Mouse (Mus musculus): ENCODE measurements around the gene Dync1li2. TPM values are rescaled to one million over a fixed set of nuclear protein-coding genes. Genes with fewer than 3 reads are reported as not detected.

The Dync1li2 gene
- total RNA-seq, 2 experiments from 2014 or later, result 258 to 289 TPM

DNA sequence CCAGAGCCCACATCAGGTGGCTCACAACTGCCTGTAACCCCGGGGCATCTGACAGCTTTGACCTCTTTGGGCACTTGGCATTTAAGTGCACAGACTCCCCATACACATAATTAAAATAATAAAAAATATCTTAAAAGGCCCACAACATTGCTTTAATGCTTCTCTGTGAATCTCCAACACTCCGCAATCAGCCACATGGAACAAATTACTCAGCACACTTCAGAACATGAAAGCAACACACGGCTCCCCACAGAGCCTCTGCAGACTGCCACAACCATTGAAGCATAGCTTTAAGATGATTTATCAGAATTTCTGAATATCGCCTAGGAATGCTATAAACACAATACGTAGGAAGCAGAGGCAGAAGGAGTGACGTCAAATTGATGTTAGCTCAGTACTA lies 26.8 kb downstream of the Dync1li2 start:
- DNase-seq (ENCODE audit: low spot score in 2 of 2), result no peak

DNA sequence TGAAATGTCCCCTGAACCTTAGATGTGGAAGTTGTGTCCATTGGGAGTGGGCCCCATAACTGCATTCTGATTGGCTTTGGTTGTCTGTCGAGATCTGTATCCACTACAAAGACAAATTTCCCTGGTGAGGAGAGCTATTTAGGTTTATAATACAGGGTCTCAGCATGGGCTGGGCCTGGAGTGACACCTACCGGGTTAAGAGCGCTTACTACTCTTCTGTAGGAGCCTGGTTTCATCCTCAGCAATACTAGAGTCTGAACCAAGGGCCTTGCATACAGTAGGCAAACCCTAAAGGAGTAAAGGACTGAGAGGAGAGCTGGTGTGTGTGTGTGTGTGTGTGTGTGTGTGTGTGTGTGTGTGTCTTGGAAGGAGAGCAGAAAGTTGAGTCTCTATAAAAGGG lies 28.6 kb downstream of the Dync1li2 start:
- DNase-seq (ENCODE audit: low spot score in 2 of 2), result no peak

DNA sequence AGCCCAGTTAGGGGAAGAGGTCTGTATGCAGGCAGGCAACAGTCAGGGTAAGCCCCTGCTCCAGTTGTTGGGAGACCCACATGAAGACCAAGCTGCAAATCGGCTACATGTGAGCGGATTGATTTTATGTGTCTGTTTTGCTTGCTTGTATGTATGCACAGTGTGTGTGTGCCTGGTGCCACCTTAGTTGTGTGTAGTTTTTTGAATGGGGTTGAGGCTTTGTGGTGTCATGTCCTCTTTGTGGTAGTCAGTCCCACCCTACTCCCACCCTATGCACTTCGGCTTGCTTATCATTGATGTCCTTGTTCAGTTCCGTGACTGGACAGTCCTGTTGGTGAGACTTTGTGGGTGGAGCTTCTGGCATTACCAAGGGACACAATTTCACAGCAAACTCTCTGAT lies 29.1 kb downstream of the Dync1li2 start:
- no peak for DNase-seq (ENCODE audit: low spot score in 2 of 2)

DNA sequence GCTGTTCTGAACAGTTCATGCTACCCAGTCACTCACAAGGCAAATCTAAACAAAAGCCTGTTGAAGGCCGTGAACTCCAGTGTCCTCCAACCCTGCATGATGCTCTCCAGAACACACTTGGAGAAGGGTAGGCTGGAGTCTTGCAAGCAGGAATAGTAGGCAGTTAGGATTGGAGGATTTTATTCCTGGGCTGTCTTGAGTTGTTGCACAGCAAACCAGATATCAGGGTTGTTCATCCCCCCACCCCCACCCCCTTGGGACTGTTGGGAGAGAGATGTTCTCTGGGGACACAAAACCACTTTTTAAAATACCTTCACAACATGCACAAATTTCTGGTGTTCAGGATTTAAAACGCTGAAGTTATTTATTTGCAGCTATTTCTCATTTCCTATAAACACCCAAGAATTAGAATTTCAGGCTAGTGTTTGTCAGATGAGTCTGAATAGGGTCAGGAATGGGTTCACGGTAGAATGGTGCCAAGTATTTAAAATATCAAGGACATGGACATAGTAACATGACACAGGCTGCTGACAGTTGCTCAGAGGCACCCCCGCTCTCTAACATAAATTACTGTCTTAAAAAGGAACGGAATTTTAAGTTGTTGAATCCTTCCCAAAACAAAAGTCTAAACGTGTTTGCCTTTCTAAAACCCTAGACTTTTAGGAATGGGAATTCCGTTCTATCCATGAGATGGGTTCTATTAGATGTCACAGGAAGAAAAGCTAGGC lies 29.9 kb downstream of the Dync1li2 start:
- DNase-seq (ENCODE audit: low spot score in 2 of 2), result no peak

DNA sequence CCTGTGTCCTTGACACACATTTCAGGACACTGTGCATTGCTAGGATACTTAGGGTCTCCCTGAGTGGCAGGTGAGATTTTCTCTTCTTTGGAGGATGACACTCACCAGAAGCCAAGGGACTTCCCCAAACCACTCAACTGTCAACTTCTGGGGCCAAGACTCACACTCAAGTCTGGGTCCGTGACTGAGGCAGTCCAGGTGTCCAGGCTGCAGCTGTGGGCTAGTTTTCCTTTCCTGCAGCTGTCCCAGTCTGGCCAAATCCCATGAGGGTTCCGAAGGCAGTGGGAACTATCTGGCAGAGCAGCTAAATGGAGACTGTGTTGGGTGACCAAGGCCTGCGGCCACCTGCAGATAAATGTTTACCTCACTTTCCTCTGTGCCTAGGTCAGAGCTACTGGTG lies 30.9 kb downstream of the Dync1li2 start:
- DNase-seq (ENCODE audit: low spot score in 2 of 2), result no peak

DNA sequence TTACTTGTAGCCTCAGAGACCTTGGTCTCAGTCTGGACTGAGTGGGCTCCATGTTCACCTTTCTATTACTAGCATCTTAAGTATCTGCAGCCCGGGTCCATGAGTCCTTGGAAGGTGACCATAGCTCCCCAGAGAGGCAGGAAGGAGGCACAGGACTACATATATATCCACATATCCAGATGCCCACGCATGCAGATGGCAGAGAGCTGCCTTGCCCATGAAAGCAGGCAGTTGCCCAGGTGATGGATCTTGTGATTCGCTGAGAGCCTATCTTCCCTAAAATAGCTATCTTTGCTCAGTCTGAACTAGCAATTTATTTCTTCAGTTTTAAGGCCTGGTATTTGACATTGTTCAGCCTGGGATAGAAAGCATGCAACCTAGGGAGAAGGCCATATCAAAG lies 31.4 kb downstream of the Dync1li2 start:
- peak in 1 of 2 experiments; percentile 74 for DNase-seq (ENCODE audit: low spot score in 2 of 2)

DNA sequence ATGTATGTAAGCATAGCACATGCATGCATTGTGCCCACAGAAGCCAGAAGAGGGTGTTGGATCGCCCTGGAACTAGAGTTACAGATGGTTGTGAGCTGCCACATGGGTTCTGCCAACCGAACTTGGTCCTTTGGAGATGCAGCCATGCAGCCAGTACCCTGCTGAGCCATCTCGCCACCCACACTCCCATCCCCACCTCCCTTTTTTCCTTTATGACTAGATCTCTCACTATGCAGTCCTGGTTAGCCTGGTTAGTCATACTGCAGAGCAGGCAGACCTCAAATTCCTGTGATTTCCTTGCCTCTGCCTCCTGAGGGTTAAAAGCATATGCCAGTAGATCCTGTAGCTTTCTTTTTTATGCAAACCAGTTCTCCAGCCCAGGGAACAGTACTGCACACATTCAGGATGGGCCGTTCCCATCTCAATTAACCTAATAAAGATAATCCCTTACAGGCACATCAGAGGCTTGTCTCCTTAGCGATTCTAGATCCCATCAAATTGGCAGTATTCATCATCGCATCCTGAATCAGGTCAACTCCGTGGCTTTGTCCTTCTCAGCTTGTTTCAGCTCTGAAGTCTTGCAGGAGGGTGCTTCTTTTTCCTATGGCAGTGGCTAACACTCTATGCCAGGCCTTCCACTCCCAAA lies 32.1 kb downstream of the Dync1li2 start:
- peak in 1 of 2 experiments; percentile 47 for DNase-seq (ENCODE audit: low spot score in 2 of 2)

DNA sequence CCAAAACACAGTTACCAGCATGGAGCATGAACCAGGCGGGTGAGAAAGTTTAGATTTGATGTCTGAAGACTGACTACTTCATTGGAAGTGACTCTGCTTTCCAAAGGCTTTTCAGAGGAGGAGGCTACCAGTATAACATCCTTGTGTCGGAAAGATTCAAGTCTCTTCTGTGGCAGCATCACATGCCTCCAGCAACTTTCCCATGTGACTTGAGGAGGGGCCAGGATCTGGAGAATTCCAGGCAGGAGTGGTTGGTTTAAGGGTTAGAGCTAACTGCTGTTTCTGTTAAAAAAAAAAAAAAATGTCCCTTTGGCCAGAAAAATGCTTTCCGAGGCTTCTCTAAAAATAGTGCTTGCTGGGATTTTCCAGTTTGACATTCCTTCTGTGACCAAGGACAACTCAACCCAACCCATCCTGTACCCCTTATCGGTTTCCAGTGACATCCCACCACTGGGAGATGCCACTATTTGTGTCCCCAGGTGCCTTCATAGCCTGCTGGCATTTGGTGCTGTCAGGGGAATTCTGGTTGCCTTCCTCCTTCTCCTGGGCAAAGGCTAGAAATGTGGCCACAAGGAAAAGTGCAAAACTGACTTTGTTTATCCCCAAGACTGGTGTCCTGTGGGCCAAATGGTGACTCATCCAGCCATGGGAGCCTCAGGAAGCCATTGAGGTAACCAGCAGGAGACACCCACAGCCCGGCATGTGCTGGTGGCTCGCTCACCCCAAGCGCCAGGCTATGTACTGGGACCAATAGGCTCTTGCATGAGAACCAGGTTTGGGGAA lies 34.3 kb downstream of the Dync1li2 start:
- DNase-seq (ENCODE audit: low spot score in 2 of 2), result no peak

DNA sequence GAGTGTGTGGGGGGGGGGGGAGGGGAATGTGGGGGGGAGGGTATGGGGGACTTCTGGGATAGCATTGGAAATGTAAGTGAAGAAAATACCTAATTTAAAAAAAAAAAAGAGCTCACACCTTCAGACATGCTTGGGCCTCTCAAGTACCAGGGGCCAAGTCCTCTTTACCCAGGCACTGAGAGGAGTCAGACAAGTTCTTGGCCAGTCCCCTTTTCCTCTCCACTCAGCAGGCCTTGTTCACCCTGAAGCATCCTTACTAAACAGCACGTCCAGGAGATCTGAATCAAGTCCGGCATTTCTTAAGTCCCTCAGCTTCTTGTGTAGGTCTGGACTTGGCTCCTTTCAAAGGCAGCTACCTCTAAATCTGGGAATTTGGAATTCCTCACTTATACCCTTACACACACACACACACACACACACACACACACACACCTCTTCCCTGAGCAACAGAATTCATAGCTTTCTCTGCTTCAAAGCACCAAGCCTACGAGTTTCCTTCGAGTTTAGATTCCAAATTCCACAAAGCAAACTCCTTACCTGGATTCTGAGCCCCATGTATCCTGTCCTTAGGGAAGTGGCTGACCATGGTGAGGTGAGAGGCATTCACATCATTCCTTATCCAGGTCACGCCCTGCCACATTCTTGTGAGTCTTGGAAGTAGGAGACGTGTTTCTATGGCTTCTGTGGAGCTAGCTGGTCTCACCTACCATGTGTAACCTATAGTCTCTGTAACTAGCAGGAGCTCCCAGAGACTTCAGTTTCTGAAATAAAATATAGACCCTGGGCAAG lies 36.3 kb downstream of the Dync1li2 start:
- DNase-seq (ENCODE audit: low spot score in 2 of 2), result no peak

DNA sequence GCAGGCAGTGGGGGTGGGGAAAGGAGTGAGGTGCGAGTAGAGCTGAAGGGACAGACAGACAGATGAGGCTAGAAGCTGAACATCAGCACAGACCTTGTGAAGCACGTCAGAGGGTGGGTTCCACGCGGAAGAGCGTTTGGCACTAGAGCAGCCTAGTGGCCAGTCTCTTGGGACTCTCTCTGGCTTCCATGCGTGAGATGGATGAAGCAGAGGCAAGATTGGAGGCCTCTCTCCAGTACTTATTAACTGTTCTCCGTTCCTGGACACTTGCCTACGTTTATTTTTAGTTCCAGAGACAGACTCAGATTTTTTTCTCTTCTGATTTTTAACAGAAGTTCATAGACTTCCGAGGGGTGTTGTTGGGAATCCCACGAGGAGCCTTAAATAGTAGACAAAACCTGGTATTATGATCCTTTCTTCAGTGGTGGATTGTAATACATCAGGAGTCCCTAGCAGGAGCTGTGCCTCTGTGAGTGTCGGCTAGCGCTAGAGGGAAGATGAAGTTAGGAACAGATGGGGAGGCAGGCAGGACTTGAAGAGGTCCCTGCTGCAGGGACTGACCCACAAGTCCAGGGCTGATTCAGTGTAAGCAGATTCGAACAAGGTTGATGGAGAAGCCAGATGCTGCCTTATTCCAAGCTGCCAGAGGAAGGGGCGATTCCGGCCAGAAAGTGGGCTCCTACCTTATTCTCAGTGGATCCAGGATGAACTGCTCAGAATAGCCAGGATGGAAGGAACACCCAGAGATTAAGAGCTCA lies 37.2 kb downstream of the Dync1li2 start:
- DNase-seq (ENCODE audit: low spot score in 2 of 2), result no peak

DNA sequence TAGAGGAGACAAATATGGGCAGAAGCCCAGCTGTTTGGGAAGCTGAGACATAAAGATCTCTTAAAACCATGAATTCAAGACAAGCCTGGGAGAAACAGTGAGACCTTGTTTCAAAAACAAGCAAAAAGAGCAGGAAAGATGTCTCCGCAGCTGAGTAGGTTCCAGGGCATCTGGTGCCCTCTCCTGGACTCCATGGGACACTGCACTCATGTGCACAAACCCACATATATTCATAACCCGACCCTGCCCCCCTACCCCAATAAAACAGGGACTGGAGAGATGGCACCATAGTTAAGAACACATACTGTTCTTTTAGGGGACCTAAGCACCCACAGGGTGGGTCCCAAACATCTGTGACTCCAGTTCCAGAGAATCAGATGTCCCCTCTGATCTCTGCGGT lies 39.3 kb downstream of the Dync1li2 start:
- DNase-seq (ENCODE audit: low spot score in 2 of 2), result no peak

DNA sequence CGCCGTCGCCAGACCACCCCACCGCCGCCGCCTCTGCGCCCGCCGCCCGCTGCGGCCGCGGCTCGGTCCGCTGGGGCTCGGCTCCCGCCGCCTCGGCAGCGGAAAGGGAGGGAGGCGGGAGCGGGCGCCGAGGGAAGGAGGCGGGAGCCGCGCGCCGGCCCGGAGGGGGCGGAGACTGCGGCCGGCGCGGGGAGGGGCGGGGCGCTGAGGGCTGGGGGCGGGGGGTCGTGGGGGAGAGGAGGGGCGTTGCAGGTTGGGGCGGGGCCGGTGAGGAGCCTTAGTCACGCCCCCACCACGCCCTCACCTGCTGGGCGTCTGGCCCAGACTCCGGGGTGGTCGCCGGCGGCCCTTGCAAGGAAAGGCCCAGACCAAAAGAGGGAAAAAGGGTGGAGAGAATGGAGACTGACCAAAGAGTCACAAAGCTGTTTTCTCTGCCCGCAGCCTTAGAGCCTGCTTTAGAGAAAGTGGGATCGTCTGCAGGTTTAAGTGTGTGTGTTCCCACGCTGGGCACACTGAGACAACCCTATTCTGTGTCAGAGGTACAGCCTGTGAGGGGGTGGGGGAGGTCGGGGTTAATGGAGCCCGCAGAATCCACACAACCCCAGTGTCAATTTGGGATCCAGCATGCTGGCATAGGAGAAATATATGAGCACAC lies 47.0 kb downstream of the Dync1li2 start, which contains the start of gene Cmtm4:
TSS of gene Cmtm4 (minus strand) at position 105 of the 655 bp plus-strand sequence.
- DNase-seq (ENCODE audit: low spot score in 2 of 2), result no peak

DNA sequence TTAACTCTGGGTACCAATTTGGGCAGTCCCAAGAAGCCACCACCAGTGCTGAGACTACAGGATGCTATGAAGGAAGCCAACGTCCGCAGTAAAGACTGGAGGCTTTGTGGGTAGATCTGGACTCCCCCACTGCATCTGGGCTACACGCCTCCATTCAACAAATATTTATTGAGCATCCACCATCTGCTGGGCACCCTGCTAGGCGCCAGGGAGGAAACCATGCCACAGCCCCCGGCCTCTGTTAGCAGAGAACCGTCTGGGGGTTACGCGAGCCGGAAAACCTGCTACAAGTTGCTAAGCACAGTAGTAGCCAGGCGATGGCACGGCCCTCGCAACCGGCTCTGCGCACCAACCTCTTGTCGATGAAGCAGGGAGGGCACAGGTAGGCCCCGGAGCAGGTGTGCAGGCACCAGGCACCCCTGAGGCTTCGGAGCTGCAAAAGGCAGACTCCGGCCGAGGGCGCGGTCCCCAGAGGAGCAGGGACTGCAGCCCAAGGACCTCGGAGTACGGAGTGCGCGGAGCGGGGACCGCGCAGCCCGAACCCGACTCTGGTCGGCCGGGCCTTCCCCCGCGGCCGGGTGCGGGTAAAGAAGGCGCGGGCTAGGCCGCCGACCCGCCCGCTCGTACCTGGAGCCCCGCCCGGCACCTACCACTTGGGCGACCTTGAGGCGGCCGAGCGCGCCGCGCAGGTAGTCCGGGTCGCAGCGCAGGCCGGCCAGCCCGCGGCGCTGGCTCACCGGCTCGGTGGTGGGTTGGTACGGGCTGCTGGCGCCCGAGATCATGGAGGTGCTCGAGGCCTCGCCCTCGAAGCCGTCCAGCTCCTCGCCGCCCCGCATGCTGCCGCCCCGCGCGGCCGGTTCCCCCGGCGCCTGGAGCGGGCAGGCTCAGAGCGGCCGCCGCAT lies 47.8 kb downstream of the Dync1li2 start:
- DNase-seq (ENCODE audit: low spot score in 2 of 2), result peak; percentile 44 to 55

DNA sequence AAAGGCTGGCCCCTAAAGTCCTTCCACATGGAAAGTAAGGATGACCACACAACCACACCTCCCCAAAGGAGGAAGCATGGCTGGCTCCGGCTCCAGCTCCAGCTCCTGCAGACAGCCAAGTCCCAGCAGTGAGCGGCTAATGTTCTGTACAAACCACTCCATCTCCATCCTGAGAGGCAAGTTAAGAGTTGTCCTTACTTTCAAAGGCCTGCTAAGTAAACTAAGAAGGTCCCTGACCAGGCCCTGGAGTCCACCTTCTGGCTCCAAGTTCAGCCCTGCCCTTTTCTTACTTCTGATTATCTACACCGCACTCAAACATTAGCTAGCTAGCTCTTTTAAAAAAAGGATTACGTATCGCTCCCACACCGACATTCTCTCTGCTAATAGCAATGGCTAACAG lies 49.1 kb downstream of the Dync1li2 start:
- DNase-seq (ENCODE audit: low spot score in 2 of 2), result no peak

DNA sequence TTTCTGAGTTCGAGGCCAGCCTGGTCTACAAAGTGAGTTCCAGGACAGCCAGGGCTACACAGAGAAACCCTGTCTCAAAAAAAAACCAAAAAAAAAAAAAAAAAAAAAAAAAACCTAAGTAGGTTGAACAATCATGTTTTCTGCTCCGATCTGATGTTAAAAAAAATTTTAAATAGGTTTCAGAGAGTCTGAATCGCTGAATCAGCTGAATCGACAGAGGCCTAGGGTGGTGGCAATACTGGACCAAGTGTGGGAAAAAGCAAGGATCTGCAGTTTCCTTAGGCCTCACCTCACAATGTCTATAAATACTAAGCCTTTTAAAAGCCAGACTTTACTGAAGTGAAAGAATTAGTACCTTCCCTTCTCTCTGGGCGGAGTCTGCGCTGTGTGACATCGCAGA lies 49.7 kb downstream of the Dync1li2 start:
- DNase-seq (ENCODE audit: low spot score in 2 of 2), result no peak

DNA sequence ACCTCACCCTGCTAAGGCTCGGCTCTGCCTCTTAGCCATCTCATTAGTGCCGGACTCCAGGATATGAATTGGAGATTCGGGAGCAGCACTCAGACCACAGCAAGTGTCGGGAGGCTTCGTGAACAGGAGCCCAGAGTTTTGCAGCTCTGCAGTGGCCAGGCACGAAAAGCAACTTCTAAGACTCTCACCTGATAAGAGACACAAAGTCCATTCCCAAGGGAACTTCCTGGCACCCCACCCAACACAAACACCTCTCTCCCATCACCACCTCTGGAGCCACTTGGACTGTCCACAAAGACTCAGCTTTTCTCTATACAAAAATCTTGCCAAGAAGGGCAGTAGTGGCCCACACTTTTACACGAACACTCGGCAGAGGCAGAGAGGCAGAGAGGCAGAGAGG lies 52.6 kb downstream of the Dync1li2 start:
- DNase-seq (ENCODE audit: low spot score in 2 of 2), result no peak

DNA sequence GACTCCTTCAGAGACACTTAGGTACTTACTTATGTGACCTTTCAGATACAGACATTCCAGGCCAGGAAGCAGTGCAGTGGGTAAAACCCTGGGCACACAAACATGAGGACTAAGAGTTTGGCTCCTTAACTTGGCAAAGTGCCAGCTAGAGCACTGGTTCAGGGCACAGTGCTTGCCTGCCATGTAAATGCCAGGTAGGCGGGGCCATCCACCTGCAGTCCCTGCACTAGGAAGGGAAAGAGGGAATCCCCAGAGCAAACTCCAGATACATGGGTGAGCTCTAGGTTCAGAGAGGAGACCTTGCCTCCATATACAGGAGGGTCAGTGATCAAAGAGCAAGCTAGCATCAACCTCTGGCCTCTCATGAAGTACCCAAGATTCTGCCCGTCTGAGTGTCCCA lies 54.9 kb downstream of the Dync1li2 start:
- DNase-seq (ENCODE audit: low spot score in 2 of 2), result no peak

DNA sequence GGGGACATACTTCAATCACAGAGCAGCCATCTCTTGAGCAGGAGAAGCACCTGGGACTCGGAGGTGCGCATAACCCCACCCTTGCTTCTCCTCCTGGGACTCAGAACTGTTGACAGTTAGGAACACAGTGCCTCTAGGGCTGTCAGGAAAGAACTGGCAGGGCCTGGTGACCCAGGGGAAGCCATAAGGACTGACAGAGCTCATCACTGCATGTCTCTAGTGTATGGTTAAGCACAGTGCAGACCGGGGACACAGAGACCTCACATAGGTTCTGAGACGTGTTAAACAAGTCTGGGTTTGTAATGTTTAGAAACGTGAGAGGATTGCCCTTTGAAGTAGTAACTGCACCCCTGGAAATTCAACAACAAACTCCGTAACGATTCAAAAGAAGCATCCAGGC lies 55.3 kb downstream of the Dync1li2 start:
- DNase-seq (ENCODE audit: low spot score in 2 of 2), result no peak

DNA sequence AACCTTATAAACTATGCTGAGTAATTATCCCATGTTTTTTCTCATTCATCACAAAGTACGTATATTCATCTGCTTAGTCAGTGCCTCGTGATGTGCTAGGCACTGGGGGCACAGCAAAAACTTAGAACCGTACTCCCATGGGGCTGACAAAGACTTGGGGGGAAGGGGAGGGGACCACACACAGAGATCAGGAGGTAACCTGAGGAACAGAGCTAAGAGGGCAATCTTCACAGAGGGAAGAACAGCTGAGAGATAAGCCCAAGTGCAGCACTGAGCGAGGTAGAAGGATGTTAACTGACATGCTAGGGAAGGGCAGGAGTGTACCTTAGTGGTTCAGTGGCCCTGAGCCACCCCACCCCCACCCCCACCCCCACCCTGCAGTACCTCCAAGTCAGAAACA lies 56.2 kb downstream of the Dync1li2 start:
- no peak for DNase-seq (ENCODE audit: low spot score in 2 of 2)

Data from layer of hippocampus, adult 18-20 months (tissue).